Mouse (Mus musculus) embryo, embryonic 11.5 days (tissue): ENCODE measurements at regions not wholly inside any gene's neighbourhood (a gene's known extent, or its start where the extent isn't known, plus 50 kb on each side); places are given as distances from the start of the nearest gene placed in this dataset.

ENCODE experiments used
- DNase-seq: peaks from one replicate; pipeline ENCODE4 v3.0.0-alpha.2; 2012; ENCODE audit warnings: low read depth, low spot score

DNA sequence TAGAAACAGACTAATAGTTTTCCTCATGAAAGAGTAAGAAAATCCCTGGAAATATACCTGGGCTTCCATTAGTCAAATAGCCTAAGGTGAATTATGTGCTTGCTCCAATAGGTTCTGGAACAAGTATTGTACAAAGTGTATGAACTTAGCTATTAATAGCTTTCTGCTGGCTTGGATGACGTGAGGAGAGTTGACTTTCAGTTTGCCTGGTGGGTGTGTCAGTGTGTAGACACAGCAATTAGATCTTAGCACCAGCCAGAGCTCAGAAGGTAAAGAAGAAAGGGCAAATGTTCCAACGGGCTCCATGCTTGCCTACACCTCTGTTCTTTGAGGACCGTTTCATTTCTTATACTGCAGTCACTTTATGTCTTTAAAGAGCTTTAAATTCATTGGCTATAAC lies 654.8 kb upstream of the Mef2c start:
- DNase-seq = no peak

DNA sequence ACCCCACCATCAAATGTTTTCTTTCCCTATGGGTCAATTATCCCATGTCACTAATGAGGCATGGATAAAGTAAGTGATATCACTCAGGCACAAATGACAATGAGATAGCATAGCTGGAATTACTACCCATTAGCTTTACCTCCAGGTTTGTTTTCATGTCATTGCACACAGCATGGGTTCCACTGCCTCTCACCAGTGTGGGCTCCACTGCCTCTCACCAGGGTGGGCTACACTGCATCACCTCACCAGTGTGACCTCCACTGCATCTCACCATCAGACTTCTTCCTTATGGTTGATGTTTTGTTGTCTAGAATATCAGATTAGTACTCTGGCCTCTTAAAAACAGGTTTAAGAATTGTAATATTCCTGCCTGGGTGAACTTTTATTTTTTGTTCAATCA lies 634.0 kb upstream of the Mef2c start:
- no peak for DNase-seq

DNA sequence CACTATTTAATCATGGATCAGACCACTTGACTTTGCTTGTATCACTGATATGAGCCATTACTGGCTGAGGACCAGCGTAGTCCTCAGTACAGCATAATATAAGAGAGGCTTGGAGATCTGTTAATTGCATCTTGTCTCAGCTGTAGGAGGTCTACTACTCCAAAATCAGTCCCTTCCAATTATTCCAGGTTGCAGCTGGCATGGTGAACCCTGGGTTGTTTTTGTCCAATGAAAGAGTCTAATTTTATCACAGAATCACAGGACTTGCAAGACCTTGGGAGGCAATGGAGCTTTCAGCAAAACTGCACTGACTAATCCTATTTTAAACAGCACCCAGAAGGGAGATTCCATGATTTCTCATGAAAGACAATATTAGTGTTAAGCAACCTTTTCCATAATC lies 629.7 kb upstream of the Mef2c start:
- DNase-seq = no peak

DNA sequence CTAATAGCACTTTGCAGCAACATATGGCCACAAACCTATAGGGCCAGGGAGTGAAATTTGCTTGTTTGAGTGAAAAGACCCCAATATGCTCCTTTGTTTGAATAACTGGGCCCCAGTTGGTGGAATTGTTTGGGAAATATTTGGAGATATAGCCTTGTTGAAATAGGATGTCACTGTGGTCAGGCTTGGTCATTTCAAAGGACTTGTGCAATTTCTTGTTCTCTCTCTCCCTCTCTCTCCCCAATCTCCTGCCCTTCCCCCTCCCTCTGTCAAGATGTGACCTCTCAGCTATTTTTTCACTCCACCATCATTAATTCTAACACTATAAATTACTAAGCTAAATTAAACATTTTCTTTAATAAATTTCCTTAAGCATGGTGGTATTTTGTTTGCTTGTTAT lies 620.5 kb upstream of the Mef2c start:
- DNase-seq = no peak

DNA sequence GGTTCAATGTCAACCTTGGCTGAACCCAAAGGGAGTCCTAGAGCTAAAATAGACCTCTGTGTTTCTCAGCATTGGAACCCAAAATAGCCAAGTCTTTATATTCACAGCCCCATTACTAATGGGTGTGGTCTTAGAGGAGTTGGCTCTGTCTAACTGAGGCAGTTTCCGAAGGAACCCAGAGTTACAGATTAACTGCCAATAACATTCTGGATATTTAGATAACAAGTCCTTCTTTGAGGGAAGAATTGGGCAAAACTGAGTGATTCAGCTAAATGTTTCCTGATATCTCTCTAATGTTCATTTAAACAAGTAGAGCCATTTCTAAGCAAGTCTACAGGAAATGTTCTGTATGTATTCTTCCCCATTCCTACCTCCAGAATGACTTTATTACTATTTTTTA lies 615.1 kb upstream of the Mef2c start:
- no peak for DNase-seq

DNA sequence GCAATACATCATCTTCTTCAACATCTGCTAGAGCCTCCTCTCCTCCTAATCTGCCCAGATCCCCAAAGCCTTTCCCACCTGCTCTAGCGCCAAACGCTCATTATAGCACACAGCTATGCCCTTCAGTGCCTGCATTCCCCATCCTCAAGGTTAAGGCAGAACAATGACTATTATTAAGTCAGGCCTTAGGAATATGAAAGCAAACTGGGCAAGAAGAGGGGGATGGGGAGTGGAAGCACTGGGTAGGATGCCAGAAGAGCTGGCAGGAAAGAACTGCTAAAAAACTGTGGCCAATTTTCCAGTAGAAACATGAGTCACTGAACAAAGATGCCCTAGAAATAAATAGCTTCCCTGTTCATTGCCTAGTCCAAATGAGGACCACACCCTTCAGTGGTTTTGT lies 611.1 kb upstream of the Mef2c start:
- DNase-seq = no peak

DNA sequence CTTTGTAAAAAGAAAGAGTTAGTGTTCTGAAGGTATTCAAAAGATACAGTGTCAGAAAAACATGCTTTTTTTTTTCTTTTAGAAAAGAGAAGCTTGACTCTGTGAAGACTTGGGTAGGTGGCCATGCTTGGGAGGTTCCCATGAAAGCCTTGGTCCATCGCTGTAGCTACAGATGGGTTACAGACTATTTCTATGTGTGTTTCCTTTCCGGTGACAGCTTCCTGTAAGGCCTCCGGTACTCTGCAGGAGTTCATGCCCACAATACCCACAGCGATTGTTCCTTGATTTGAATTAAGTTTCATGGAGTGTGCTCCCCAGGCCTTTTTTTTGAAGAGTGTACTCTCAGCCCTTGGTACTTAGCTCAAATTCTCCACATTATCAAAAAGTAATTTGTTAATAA lies 604.1 kb upstream of the Mef2c start:
- no peak for DNase-seq

DNA sequence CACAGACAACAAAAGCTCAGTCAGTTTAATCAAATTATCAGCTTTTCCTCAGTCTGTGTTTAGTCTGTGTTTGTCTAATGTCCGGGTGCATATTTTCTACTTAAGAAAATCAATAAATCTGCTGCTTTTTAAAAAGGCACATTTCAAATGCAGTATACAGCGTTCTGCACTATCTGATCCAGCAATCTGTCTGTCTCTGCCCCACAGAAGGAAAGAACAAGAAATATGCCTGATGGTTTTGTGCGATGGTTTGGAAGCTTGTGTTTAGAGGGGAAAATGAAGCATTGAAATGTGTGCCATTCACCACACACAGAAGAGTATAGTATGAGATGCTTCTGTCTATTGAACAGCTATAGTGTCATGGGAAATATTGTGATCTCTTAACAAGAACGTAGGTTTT lies 601.7 kb upstream of the Mef2c start:
- no peak for DNase-seq

DNA sequence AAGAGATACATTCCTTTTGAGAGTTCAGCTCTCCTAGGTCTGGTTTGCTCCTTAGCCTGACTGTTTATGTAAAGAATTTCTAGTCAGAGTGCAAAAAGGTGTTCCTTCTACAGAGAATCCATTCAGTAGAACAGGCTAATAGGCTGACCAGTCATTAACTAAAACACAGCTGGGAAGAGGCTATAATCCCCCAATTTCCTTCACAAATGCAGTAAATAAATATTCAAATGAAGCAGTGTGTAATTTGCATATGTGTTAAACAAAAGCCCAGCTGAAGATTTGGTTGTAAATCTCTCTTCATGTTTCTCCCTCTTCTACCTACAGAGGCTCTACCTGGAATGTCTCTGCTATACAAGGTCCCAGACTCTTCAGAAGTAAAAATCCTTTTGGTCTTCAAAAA lies 600.2 kb upstream of the Mef2c start:
- DNase-seq = no peak

DNA sequence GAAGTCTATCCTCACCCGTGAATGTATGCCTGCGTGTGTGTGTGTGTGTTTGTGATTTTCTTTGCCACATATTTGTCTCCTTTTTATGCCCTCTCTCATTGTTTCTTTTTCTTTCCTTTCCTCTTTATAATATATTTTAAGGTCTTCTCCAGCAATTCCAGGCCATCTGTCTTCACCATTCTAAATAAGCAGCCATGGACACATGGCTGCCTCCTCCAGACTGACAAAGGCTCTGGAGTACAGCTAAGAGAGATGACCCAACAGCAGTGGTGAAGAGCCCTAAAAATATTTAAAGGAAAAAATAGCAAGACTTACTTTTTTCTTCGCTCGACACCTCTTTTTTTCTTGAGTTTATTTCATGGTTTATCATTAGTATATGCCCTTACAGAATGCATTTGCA lies 596.1 kb upstream of the Mef2c start:
- no peak for DNase-seq

DNA sequence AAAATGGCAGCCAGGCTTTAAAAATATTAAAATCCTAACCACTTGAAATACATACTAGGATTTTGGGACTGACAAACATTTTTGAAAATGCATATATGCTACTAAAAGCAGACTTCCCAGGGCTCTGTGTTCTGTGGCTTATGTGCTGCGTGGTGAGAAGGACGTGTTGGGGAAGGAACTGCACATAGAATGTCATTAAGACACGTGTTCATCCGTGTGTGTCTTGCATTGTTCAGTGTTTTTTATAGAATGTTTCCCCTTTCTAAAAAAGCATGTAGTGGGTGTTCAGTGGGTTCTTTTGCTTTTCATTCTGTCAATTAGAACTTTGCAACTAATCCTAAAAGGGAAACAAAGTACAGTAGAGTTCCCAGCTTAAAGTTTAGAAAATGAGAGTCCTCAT lies 594.7 kb upstream of the Mef2c start:
- DNase-seq = no peak

DNA sequence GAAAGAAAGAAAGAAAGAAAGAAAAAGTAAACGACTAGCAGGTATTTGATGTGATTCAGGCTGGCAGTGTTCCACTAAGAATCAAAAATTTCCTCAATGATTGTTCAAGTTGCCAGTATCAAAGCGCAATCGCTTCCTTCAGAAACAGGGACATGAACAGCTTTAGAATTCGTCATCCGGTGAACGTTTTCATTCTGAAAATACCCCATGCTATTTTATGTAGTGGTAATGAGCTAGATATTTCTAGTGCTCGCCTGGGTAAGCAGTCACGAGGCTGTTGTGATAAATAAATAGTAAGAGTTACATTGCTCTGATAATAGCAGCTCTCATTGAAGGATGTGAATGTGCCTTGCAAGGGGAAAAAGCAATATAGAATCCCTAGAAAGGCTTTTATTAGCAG lies 591.0 kb upstream of the Mef2c start:
- no peak for DNase-seq

DNA sequence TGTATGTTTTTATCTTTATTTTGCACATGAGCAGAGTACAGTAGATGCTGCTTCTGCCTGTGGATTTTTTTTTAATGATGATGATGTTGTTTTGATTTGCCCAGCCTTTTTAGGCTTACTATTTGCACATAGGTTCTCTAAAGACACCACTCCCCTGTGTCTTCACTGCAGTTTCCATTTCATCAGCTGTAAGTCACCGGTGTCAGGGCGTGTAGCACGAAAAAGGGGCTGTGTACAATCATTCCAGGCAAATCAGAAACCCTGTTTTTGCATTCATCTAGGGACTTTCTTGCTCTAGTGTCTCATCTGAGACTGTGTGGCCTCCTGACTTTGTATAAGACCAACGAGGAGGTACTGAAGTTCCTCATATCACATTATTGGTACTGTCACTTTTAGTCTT lies 588.6 kb upstream of the Mef2c start:
- DNase-seq = no peak

DNA sequence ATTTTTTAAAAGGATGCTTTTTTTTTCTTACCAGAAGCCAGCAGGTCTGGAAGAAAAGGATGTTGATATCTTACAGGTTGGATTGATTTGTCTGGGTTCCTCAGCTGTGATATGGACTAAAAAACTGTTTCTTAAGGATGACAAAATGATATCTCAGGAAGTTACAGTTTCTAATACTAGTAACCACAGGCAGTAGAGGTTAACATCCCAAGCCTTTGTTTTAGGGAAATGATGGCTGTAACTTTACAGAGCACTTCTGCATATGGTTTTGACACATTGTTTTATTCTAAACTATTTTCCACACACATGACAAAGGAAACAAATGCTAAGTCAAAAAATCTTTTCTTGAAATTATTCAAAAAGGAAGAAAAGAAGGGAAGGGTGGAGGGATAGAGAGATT lies 573.8 kb upstream of the Mef2c start:
- DNase-seq = no peak

DNA sequence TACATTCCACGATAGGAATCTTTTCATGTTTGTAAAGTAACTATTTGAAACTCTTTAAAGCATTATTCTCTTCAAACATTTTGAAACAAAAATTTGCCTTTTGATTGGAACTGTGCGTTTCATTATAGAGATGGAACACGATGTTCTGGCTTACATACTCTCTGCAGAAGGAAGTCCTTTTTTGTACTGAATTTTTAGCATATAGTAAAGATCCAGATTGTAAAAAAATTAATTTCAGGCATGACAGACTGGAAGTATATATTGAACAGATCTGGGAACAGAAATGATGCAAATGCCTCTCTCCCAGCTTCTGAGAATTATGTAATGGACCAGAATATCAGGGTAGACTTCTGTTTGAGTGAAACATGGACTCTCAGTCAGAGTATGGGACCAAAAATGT lies 566.0 kb upstream of the Mef2c start:
- DNase-seq = no peak

DNA sequence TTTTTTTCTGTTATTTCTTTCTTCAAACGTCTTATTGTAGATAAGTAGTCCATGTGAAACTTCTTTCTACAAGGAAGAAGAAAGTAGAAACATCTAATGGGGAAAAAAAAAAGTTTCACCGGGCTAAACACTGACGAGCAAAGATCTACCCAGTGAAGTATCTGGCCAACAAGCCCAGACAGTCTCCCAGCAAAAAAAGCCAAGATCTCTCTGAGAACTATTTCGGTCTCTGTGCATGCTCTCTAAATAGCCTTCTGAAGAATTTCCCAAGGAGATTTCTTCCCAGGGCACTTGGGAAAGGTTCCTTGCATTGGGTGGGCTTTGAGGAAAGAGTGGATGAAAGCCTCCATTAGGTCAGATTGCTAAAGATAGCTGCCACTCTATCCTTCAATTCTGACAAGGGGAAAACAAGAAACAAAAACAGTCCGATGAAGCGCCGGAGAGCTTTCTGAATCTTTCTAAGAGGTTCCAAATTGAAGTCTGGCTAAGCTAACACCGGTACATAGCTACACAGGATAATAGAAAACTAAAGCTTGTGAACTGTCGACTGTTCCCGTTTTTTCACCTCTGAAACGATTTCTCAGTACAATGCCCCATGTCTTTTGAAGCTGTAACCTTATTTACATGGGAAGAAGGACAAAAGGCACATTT lies 561.0 kb upstream of the Mef2c start:
- no peak for DNase-seq

DNA sequence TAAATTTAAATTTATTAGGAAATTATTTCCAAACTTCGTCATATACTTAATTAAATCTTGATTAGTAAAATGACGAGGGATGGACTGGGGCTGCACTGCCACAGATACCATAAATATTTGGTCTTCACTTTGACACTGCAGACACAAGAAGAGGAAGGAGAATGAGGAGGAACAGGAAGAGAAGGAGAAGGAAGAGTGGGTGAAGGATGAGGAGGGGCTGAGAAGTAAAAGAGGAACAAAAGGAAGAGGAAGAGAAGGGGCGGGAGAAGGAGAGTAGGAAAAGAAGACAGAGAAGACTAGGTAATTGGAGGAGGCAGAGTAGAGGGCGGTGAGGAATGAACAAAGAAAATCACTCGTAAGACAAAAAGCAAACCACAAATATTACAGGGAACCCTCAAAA lies 556.9 kb upstream of the Mef2c start:
- DNase-seq = no peak

DNA sequence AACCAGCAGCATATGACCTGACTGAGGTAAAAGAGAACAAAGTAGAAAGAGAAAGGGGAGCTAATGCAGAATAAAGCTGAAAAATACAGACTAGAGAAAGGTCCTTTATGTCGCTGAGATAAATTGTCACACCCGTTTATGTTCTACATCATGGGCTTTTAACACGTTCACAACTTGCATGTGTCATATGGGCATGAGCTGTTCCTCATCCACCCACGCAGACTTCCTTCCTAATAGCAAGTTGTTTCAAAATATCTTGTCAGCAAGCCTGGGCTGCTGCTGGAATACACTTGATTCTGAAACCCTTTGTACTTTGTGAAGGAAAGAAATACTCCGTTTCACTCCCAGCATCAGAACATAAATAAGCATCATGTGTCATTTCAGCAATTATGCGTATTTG lies 554.3 kb upstream of the Mef2c start:
- DNase-seq = no peak

DNA sequence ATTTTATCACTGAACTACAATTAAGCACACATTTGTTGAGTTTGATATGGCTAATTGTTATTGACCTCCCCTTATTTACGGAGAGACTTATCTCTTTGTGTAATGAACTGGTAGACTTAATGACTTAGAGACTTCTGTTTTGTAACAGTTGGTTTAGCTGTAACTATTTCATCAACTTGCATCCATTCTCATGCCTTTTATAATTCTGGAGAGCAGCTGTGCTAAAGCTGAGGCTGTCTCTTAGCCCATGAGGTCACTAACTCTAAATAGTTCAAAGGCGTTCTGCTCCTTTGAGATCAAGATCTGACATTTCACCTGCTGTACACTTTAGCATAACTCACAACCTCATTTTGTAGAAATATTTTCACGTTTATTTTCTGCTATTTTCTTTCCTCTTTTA lies 541.5 kb upstream of the Mef2c start:
- DNase-seq = no peak

DNA sequence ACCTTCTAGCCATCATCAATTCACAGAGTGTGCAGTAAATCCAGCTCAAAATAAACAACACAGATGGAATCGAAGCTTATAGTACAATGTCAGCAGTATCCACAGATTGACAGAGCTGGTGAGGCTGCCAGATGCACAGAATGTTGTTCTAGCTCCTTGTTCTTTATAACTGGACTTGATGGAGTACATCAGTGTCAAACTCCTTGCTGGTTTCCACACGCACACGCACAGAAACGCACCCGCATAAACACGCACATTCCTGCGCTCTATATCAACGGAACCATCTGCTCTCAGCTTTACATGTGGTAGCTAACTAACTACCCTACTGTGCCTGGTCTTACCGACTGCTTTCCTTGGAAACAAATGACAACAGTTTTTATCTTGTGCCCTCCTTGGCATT lies 532.1 kb upstream of the Mef2c start:
- no peak for DNase-seq

DNA sequence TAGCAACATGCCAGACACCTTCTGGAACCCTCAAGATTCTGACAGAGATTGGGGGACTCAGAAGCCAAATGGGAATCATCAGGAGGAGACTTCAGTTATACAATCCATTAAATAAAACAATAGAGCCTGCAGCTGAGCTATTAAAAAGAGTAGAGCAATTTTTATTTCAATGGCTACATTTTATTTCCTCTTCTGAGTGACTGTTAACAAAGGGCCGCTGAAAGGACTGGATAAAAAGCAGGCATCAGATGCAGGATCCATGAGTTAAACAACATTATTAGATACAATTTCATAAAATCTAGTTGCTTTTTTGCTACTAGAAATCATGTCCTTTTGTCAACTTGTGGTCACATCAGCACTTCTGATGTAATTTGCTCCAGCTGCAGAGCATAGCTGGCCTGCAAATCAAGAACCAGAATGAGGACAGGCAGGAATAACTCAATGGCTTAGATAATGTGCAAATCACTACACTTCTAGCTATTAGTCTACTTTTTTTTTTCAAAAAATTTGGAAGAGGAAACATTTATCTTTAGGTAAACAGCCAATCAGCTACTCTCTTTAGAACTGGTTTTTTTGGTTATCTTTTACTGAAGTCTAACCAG lies 529.5 kb upstream of the Mef2c start:
- no peak for DNase-seq

DNA sequence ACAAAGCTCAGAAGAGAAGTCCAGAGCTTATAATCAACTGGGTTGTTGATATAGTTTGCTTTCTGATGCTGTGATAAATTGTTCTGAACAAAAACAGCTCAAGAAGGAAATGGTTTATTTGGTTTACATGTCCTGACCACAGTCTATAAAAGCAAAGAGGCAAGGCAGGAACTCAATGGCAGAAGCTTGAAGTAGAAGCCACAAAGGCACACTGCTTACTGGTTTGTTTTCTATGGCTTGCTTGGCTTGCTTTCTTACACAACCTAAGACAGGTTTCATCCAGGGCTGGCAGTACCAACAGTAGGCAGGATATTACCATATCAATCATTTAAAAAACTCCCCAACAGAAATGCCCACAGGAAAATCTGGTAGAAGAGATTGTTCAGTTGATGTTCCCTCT lies 502.7 kb upstream of the Mef2c start:
- no peak for DNase-seq

DNA sequence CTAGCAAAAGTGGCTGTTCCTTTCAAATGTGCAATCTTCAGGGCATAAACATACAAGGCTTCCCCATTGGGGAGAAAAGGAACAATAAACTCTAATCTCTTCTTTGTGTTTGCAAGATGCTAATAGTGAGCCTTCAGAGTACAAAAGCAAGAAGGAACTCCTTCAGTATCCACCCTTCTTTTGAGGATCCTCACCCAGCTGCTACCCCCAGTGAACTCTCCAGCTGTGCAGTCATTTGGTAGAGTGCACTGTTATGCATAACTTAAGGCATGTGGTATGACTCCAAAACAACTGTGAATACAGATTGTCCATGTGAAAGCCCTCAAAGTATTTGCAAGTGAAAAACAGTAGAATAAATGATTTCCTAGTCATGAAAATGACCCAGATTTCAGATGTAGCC lies 487.1 kb upstream of the Mef2c start:
- no peak for DNase-seq

DNA sequence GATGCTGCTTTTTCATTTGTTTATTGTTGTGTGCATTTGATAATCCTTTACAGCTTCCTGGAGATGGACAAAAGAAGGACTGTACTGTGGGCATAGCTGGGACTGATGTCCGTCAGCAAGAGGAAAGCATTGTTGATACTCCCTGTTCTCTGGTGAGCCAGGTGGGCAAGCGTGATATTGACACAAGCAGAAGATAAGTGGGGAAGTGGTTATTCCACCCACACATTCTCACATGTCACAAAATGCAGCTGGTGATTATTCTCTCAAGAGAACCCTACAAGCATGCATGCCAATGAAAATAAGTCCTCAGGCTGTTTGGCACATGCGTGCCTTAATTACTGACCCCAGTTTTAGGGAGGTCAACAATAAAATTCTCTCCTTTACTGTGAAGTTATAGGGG lies 483.0 kb upstream of the Mef2c start:
- DNase-seq = no peak
